Mouse (Mus musculus) neural tube, embryonic 14.5 days (tissue): ENCODE data around the gene Dst. TPM values are rescaled to one million over a fixed set of nuclear protein-coding genes. Genes with fewer than 3 reads are reported as not detected.

Experiments
- ATAC-seq: fragments of 200-750 bp; cut with Nextera tagmentation; 2 replicates; pipeline ENCODE4 v1.8.0; 2017; ENCODE audit warnings: low read depth, mild to moderate bottlenecking, moderate TSS enrichment, moderate library complexity
- H3K27ac ChIP-seq: fragments of 300-500 bp; sonication (generic); 2 replicates; pipeline ENCODE4 v1.5.1; 2014; ENCODE audit warnings: low read depth, mild to moderate bottlenecking, control low read depth, low read length, moderate library complexity, mixed read lengths
- H3K27me3 ChIP-seq: fragments of 300-500 bp; sonication (generic); 2 replicates; pipeline ENCODE4 v1.6.1; 2014; ENCODE audit warnings: low read length; ENCODE audit not compliant: control insufficient read depth, insufficient read depth
- H3K36me3 ChIP-seq: fragments of 300-500 bp; sonication (generic); 2 replicates; pipeline ENCODE4 v1.6.1; 2014; ENCODE audit warnings: low read length, mixed read lengths; ENCODE audit not compliant: control insufficient read depth, insufficient read depth
- H3K4me1 ChIP-seq: fragments of 300-500 bp; sonication (generic); 2 replicates; pipeline ENCODE4 v1.6.1; 2014; ENCODE audit warnings: low read length; ENCODE audit not compliant: control insufficient read depth, insufficient read depth
- H3K4me2 ChIP-seq: fragments of 300-500 bp; sonication (generic); 2 replicates; pipeline ENCODE4 v1.6.1; 2014; ENCODE audit warnings: mild to moderate bottlenecking, low read depth, low read length, control low read depth
- H3K4me3 ChIP-seq: fragments of 300-500 bp; sonication (generic); 2 replicates; pipeline ENCODE4 v1.5.1; 2014; ENCODE audit warnings: low read depth, low read length, control low read depth, mixed read lengths
- H3K9ac ChIP-seq: fragments of 300-500 bp; sonication (generic); replicated peaks from 2 replicates; pipeline ENCODE4 v1.6.1; 2014; ENCODE audit warnings: low read depth, mild to moderate bottlenecking, control low read depth, low read length, mixed read lengths
- H3K9me3 ChIP-seq: fragments of 300-500 bp; sonication (generic); 2 replicates; pipeline ENCODE4 v1.6.1; 2016; ENCODE audit warnings: low read length; ENCODE audit not compliant: control insufficient read depth
- WGBS: fragments of 180-500 bp; shearing (Covaris S2); extraction: QIAGEN DNeasy Blood & Tissue Kit; methylation state at CpG from one replicate; pipeline ENCODE4 v1.1.7; 2014; 5-methylcytosine and 5-hydroxymethylcytosine counted together
- polyA plus RNA-seq: library from polyadenylated mRNA; unstranded; fragments of >200 nt; fragmentation: Nextera tagmentation; extraction: Ambion mirVana; gene quantifications from 2 replicates; pipeline ENCODE4 v1.2.1, GENCODE M21; 2014

The Dst gene
- polyA plus RNA-seq, 1 experiment from 2014 or later, result 66.8 TPM

DNA sequence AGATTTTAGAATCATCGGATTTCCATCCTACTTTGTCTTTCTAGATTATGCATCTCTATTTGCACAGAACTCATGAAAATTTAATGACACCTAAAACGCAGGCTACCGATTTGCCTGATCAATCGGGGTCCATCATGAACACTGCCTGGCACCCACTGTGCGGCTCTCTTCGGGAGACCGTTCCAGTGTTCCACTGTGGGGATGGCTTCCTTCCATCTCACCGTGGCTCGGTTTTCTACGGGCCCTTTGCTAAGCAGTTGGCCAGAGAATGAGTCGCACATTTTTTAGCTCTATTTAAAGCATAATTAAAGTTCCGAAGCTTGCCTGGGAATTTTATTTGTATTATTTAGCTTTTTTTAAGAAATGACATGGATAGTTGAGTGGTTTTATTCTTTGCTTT lies 72.4 kb downstream of the Dst start:
- ATAC-seq, result no peak
- H3K27ac ChIP-seq, result no peak overlapping the region
- no peaks in the 10 kb centered on the region for H3K4me1 ChIP-seq
- H3K27me3 ChIP-seq, result no peaks in the 10 kb centered on the region
- 73% methylated on average over 12 of the region's 12 CpGs for WGBS
- H3K36me3 ChIP-seq, result no peaks in the 10 kb centered on the region
- H3K4me3 ChIP-seq, result no peak overlapping the region
- H3K9me3 ChIP-seq, result no peaks in the 10 kb centered on the region
- no peak overlapping the region for H3K4me2 ChIP-seq
- H3K9ac ChIP-seq, result no peak overlapping the region

DNA sequence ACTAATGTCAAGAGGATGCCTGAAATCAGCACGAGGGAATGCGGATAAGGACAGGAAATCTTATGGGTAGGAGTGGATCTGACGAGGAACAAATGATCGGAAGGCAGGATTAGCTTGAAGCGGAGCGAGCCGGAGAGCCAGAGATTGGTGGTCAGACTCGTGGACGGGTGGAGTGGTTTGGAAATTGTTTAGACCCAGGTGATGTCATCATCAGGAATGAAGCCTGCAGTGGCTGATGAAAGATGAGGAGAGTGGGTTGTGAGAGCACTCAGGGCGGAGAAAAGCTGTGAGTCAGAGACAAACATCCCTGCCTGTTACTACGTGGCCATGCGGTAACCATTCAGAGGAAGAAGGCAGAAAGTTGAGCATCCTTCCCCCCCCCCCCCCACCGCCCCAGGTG lies 81.6 kb downstream of the Dst start:
- no peaks in the 10 kb centered on the region for H3K36me3 ChIP-seq
- H3K4me2 ChIP-seq, result no peak overlapping the region
- H3K27ac ChIP-seq, result no peak overlapping the region
- no peaks in the 10 kb centered on the region for H3K4me1 ChIP-seq
- 88% methylated on average over 13 of the region's 13 CpGs for WGBS
- no peaks in the 10 kb centered on the region for H3K9me3 ChIP-seq
- no peak overlapping the region for H3K4me3 ChIP-seq
- no peak overlapping the region for H3K9ac ChIP-seq
- H3K27me3 ChIP-seq, result no peaks in the 10 kb centered on the region
- no peak for ATAC-seq

DNA sequence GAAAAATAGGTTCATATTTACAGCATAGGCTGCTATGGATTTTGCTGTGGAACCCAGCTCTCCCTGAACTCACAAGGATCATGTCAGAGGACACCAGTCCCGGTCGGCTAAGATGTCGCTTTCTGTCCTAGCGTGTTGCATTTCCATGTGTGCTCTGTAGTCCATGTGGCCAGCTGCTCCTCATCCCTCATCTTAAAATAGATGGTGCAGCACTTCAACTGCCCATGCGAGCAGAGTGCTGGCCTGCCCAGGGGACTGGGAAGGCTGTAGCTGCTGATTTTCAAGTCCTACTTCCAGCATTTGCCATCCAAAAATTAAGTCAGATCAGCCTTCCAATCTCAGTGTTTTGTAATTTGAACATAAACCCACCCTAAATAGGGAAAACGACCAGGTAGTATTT lies 83.0 kb downstream of the Dst start:
- Histone ChIP-seq H3K27me3 (no peaks in the 10 kb centered on the region), H3K9me3 (no peaks in the 10 kb centered on the region), H3K27ac (no peak overlapping the region), H3K9ac (no peak overlapping the region), H3K36me3 (no peaks in the 10 kb centered on the region), H3K4me3 (no peak overlapping the region), H3K4me1 (no peaks in the 10 kb centered on the region), H3K4me2 (no peak overlapping the region)
- no peak for ATAC-seq
- WGBS, result 88% methylated on average over 6 of the region's 6 CpGs

DNA sequence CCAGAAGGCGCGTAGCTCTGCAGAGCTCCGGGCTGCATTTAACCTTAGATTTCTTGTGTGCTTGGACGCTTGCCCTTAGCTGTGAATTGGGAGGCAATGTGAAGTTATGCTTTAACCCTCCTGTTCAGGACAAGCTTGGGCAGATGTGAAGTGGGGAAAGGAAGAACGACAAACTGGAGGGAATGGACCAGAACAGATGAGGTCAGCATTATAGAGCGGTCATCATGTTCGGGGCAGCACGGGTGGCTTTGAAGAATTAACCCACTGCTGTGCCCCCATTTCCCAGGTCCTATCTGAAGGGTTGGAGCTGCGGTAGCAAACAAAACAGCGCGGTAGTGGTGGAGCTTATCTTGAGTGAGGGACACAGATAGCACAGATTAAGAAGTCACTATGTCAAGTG lies 84.8 kb downstream of the Dst start:
- Histone ChIP-seq H3K9me3 (no peaks in the 10 kb centered on the region), H3K9ac (no peak overlapping the region), H3K27me3 (no peaks in the 10 kb centered on the region), H3K4me2 (no peak overlapping the region), H3K27ac (no peak overlapping the region), H3K4me3 (no peak overlapping the region), H3K36me3 (no peaks in the 10 kb centered on the region), H3K4me1 (no peaks in the 10 kb centered on the region)
- ATAC-seq, result no peak
- 89% methylated on average over 11 of the region's 11 CpGs for WGBS

DNA sequence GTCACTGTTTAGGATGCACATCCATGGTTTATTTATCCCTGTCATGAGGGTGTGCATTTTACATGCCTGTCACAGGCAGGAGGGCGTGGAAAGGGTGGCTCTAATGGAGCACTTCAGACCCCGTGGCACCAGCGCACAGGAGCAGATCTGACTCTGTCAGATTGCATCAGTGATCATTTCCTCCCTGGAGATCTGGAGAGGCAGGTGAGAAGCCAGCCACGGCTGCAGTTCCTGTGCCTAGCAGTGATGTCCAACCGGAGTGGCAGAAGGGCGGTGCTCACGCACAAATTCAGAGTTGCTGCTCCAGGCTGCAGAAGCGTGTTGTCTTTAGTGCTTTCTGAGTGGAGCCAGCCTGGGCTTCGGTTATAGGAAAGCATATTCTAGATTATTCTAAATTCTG lies 86.2 kb downstream of the Dst start:
- no peaks in the 10 kb centered on the region for H3K4me1 ChIP-seq
- WGBS, result 63% methylated on average over 9 of the region's 9 CpGs
- H3K9ac ChIP-seq, result no peak overlapping the region
- H3K36me3 ChIP-seq, result no peaks in the 10 kb centered on the region
- H3K27me3 ChIP-seq, result no peaks in the 10 kb centered on the region
- H3K4me2 ChIP-seq, result no peak overlapping the region
- ATAC-seq, result no peak
- H3K27ac ChIP-seq, result no peak overlapping the region
- no peaks in the 10 kb centered on the region for H3K9me3 ChIP-seq
- no peak overlapping the region for H3K4me3 ChIP-seq

DNA sequence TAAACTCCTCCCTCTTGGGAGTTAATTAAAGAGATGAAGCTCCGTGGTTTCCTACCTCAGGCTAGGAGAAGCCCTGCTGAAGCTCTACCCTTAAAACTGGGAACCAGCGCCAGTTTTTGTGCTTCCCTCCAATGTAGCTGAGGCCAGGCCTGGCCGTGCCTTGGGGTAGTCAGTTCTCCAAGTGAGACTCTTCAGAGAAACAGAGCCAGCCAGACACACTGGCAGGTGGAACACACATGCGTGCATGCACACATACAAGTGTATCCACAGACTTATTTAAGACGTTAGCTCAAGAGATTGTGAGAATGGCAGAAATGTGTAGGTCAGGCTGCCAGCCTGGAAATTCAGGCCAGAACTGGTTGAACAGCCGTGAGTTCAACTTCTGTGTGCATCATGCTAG lies 87.4 kb downstream of the Dst start:
- no peaks in the 10 kb centered on the region for H3K9me3 ChIP-seq
- H3K36me3 ChIP-seq, result no peaks in the 10 kb centered on the region
- H3K27me3 ChIP-seq, result no peaks in the 10 kb centered on the region
- no peak overlapping the region for H3K27ac ChIP-seq
- H3K4me1 ChIP-seq, result no peaks in the 10 kb centered on the region
- WGBS, result 86% methylated on average over 6 of the region's 6 CpGs
- ATAC-seq, result no peak
- no peak overlapping the region for H3K9ac ChIP-seq
- no peak overlapping the region for H3K4me3 ChIP-seq
- H3K4me2 ChIP-seq, result no peak overlapping the region

DNA sequence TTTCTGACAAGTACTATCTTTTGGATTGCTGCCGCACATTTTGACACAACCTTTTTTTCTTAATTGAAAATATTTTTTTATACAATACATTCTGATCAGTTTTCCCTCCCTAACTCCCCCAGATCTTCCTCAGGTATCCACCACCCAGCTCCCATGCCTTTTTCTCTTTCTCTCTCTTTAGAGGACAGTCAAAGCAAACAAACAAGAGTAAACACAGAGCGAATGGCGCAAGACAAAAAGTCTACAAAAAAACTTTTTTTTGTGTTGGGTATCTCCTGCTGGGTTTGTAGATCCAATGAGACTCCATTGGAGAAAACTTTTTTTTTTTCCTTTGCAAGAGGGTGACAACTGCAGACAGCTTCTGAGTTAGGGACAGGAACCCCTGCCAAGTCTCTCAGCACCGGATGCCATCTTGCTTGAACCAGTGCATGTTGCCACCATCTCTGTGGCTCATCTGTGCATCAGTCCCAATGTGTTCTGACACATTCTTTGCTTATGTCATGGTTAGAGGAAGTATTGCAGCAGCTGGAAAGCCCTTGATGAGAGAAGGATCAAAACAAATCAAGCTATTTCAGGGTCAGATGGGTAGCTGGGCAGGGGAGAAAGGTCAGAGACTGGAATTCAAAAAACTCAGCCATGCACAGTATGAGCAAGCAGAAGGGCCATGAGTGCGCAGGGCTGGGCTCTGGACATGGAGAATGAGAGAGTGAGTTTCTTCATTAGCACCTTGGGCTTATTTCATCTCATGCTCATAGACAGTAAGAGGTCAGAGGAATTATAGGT lies 88.3 kb downstream of the Dst start:
- 83% methylated on average over 5 of the region's 5 CpGs for WGBS
- ATAC-seq, result no peak
- no peak overlapping the region for H3K9ac ChIP-seq

DNA sequence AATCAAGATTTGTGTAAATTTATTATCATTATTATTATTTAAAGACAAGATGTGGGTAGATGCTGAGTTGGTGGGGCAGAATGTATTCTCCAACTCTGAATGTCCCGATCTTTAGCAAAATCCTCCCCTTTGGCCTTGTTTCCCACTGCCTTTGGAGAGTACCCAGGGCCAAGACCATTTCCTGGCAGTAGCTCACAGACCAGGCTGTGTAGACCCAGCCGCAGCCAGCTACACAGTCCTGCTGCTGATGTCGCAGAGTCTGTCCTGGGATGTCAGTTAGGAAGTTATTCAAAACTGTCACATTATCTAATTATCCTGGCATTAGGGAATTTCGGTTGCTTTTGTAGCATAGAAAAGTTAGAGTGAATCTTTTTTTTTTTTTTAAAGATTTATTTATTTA lies 94.3 kb downstream of the Dst start:
- no peak for ATAC-seq
- WGBS, result 87% methylated on average over 4 of the region's 4 CpGs
- Histone ChIP-seq H3K27me3 (no peaks in the 10 kb centered on the region), H3K4me1 (peaks cover 16% of the 10 kb centered on the region), H3K36me3 (no peaks in the 10 kb centered on the region), H3K4me3 (no peak overlapping the region), H3K9ac (no peak overlapping the region), H3K4me2 (no peak overlapping the region), H3K27ac (no peak overlapping the region), H3K9me3 (no peaks in the 10 kb centered on the region)

More for the DNA sequence above, 88.3 kb downstream of the Dst start:
- no peaks in the 10 kb centered on the region for H3K4me1 ChIP-seq
- H3K4me3 ChIP-seq, result no peak overlapping the region
- H3K27me3 ChIP-seq, result no peaks in the 10 kb centered on the region
- H3K9me3 ChIP-seq, result no peaks in the 10 kb centered on the region
- no peaks in the 10 kb centered on the region for H3K36me3 ChIP-seq
- H3K4me2 ChIP-seq, result no peak overlapping the region
- no peak overlapping the region for H3K27ac ChIP-seq

DNA sequence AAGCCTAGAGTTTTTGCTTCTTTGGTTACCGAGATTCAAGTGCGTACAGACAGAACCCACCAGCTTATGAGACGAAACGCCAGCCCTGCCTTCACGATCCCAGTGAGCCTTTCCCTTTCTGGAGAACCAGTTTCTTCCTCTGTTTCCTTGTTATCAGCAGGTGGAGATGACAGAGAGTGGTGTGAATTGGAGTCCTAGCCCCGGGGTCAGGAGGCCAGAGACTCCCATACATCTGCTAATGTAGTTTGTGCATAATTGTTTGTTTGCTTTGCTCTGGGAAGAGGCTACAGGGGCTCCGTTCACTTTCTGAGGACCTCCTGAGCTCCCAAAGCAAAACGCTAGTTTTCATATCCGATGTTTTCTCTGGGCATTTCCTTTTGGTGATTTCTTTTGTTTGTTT lies 94.9 kb downstream of the Dst start:
- no peak overlapping the region for H3K4me3 ChIP-seq
- 36% methylated on average over 9 of the region's 9 CpGs for WGBS

More for the DNA sequence above, 94.9 kb downstream of the Dst start:
- H3K4me1 ChIP-seq, result peaks cover 22% of the 10 kb centered on the region
- no peak overlapping the region for H3K27ac ChIP-seq
- no peak overlapping the region for H3K4me2 ChIP-seq
- no peaks in the 10 kb centered on the region for H3K27me3 ChIP-seq
- H3K9me3 ChIP-seq, result no peaks in the 10 kb centered on the region
- H3K36me3 ChIP-seq, result no peaks in the 10 kb centered on the region
- H3K9ac ChIP-seq, result no peak overlapping the region
- no peak for ATAC-seq
